Mouse (Mus musculus): ENCODE results near the gene Hmox1.
A peak's percentile ranks its signal among the peaks of the same experiment; 100 is the strongest.

Gene Hmox1

GRCm38 (mm10) chr8:75088989-75089881 lies 4.2 kb upstream of the Hmox1 start:
- peak; percentile 89 for DNase-seq (ENCODE audit: low spot score)

- no peak for DNase-seq (ENCODE audit: low spot score)
Observed at GRCm38 (mm10) chr8:75090781-75091365, 2.5 kb upstream of the Hmox1 start.

GRCm38 (mm10) chr8:75102956-75103355 lies 9.5 kb downstream of the Hmox1 start:
- DNase-seq (ENCODE audit: low spot score), result no peak

GRCm38 (mm10) chr8:75103376-75103878 lies 10.0 kb downstream of the Hmox1 start:
- DNase-seq (ENCODE audit: low spot score), result no peak

- peak; percentile 87 for DNase-seq (ENCODE audit: low spot score)
Observed at GRCm38 (mm10) chr8:75108527-75109235, 15.3 kb downstream of the Hmox1 start.

GRCm38 (mm10) chr8:75109236-75109967 lies 16.0 kb downstream of the Hmox1 start, which contains the start of gene Mcm5:
Gene Mcm5 (plus strand): TSS chr8:75109569.
- DNase-seq (ENCODE audit: low spot score), result peak; percentile 100

GRCm38 (mm10) chr8:75110093-75110492 lies 16.7 kb downstream of the Hmox1 start:
- DNase-seq (ENCODE audit: low spot score), result no peak

- DNase-seq (ENCODE audit: low spot score), result no peak
Observed at GRCm38 (mm10) chr8:75118505-75118904, 25.1 kb downstream of the Hmox1 start.

GRCm38 (mm10) chr8:75119287-75119686 lies 25.9 kb downstream of the Hmox1 start:
- DNase-seq (ENCODE audit: low spot score), result no peak

GRCm38 (mm10) chr8:75119747-75120146 lies 26.3 kb downstream of the Hmox1 start:
- no peak for DNase-seq (ENCODE audit: low spot score)

GRCm38 (mm10) chr8:75127406-75127805 lies 34.0 kb downstream of the Hmox1 start:
- DNase-seq (ENCODE audit: low spot score), result no peak

- peak; percentile 57 for DNase-seq (ENCODE audit: low spot score)
Observed at GRCm38 (mm10) chr8:75132485-75132884, 39.1 kb downstream of the Hmox1 start.

- DNase-seq (ENCODE audit: low spot score), result no peak
Observed at GRCm38 (mm10) chr8:75133399-75133798, 40.0 kb downstream of the Hmox1 start.

- no peak for DNase-seq (ENCODE audit: low spot score)
Observed at GRCm38 (mm10) chr8:75134603-75135391, 41.4 kb downstream of the Hmox1 start.

GRCm38 (mm10) chr8:75135756-75136155 lies 42.3 kb downstream of the Hmox1 start:
- DNase-seq (ENCODE audit: low spot score), result no peak

GRCm38 (mm10) chr8:75136256-75136655 lies 42.8 kb downstream of the Hmox1 start:
- no peak for DNase-seq (ENCODE audit: low spot score)

- no peak for DNase-seq (ENCODE audit: low spot score)
Observed at GRCm38 (mm10) chr8:75137536-75137935, 44.1 kb downstream of the Hmox1 start.

Data from embryo, embryonic 10 days (tissue).